Mouse (Mus musculus) c-Kit-negative CD71-positive TER-119-positive erythroid progenitor cells, embryonic 14.5 days (primary cell): ENCODE data around the gene Tat.
A peak's percentile ranks its signal among the peaks of the same experiment; 100 is the strongest.

Experiments used
- DNase-seq: peaks from one replicate; pipeline ENCODE4 v3.0.0-alpha.2; 2013; ENCODE audit warnings: low read depth, low spot score

Tat gene

GRCm38 (mm10) chr8:109990224-109990623 lies at the start of gene Tat:
Gene Tat, plus strand, starts transcription at chr8:109990437.
- DNase-seq = no peak

- DNase-seq = no peak
Observed at GRCm38 (mm10) chr8:109941606-109942360, 48.5 kb upstream of the Tat start.

GRCm38 (mm10) chr8:109945153-109945632 lies 45.0 kb upstream of the Tat start:
- DNase-seq = no peak

- no peak for DNase-seq
Observed at GRCm38 (mm10) chr8:109945694-109946093, 44.5 kb upstream of the Tat start.

- no peak for DNase-seq
Observed at GRCm38 (mm10) chr8:109946272-109946671, 44.0 kb upstream of the Tat start.

- DNase-seq = no peak
Observed at GRCm38 (mm10) chr8:109947447-109948284, 42.6 kb upstream of the Tat start.

GRCm38 (mm10) chr8:109948285-109948564 lies 42.0 kb upstream of the Tat start:
- no peak for DNase-seq

- DNase-seq = no peak
Observed at GRCm38 (mm10) chr8:109952171-109952570, 38.1 kb upstream of the Tat start.

- no peak for DNase-seq
Observed at GRCm38 (mm10) chr8:109954486-109954948, 35.7 kb upstream of the Tat start.

- DNase-seq = no peak
Observed at GRCm38 (mm10) chr8:109957167-109958028, 32.8 kb upstream of the Tat start.

- DNase-seq = no peak
Observed at GRCm38 (mm10) chr8:109958036-109958655, 32.1 kb upstream of the Tat start.

GRCm38 (mm10) chr8:109959112-109959511 lies 31.1 kb upstream of the Tat start:
- DNase-seq = no peak

- peak; percentile 8 for DNase-seq
Observed at GRCm38 (mm10) chr8:109961693-109962367, 28.4 kb upstream of the Tat start, which contains the start of gene Marveld3. Gene Marveld3, minus strand, starts transcription at chr8:109962203.

- DNase-seq = no peak
Observed at GRCm38 (mm10) chr8:109962896-109963295, 27.3 kb upstream of the Tat start.

- DNase-seq = no peak
Observed at GRCm38 (mm10) chr8:109963421-109963820, 26.8 kb upstream of the Tat start.

GRCm38 (mm10) chr8:109964106-109964505 lies 26.1 kb upstream of the Tat start:
- DNase-seq = no peak

- no peak for DNase-seq
Observed at GRCm38 (mm10) chr8:109968837-109969236, 21.4 kb upstream of the Tat start.

GRCm38 (mm10) chr8:109970323-109970722 lies 19.9 kb upstream of the Tat start:
- peak; percentile 11 for DNase-seq

- DNase-seq = no peak
Observed at GRCm38 (mm10) chr8:109972901-109973300, 17.3 kb upstream of the Tat start.

- DNase-seq = no peak
Observed at GRCm38 (mm10) chr8:109979339-109979738, 10.9 kb upstream of the Tat start.
